Mouse (Mus musculus) limb, embryonic 10.5 days (tissue): ENCODE results near the gene Gpd2. TPM values are rescaled to one million over a fixed set of nuclear protein-coding genes. Genes with fewer than 3 reads are reported as not detected.

ENCODE experiments used
- DNase-seq: peaks from one replicate; pipeline ENCODE4 v3.0.0-alpha.2; 2017; ENCODE audit warnings: low spot score
- H3K27ac ChIP-seq: fragments of 300-500 bp; sonication (generic); 2 replicates; pipeline ENCODE4 v1.5.1; 2016; ENCODE audit warnings: mild to moderate bottlenecking
- H3K27me3 ChIP-seq: fragments of 300-500 bp; sonication (generic); 2 replicates; pipeline ENCODE4 v1.6.1; 2016; ENCODE audit warnings: low read depth, mild to moderate bottlenecking; ENCODE audit not compliant: poor library complexity, severe bottlenecking
- H3K36me3 ChIP-seq: fragments of 300-500 bp; sonication (generic); 2 replicates; pipeline ENCODE4 v1.6.1; 2016; ENCODE audit warnings: mild to moderate bottlenecking, moderate library complexity
- H3K4me1 ChIP-seq: fragments of 300-500 bp; sonication (generic); 2 replicates; pipeline ENCODE4 v1.6.1; 2016
- H3K4me3 ChIP-seq: fragments of 300-500 bp; sonication (generic); 2 replicates; pipeline ENCODE4 v1.5.1; 2016; ENCODE audit warnings: mild to moderate bottlenecking, moderate library complexity
- H3K9me3 ChIP-seq: fragments of 300-500 bp; sonication (generic); replicated peaks from 2 replicates; pipeline ENCODE4 v1.6.1; 2016; ENCODE audit warnings: mild to moderate bottlenecking
- WGBS: fragments of 180-500 bp; shearing (Covaris S2); methylation state at CpG from one replicate; pipeline ENCODE4 v1.1.7; 2016; 5-methylcytosine and 5-hydroxymethylcytosine counted together
- polyA plus RNA-seq: library from polyadenylated mRNA; unstranded; fragments of >200 nt; fragmentation: Nextera tagmentation; extraction: Ambion mirVana; gene quantifications from 2 replicates; pipeline ENCODE4 v1.2.1, GENCODE M21; 2016

Gene Gpd2
- polyA plus RNA-seq, 1 experiment from 2014 or later = 22.5 TPM

- WGBS = 72% methylated on average over 11 of the region's 11 CpGs
- Histone ChIP-seq H3K27me3 (no peaks in the 10 kb centered on the region), H3K27ac (no peak overlapping the region), H3K36me3 (no peaks in the 10 kb centered on the region), H3K4me1 (0 out of 2 replicates have a peak, but pooled peaks cover 3% of the 10 kb centered on the region), H3K4me3 (no peak overlapping the region), H3K9me3 (no peaks in the 10 kb centered on the region)
- DNase-seq = no peak
These were observed 17.8 kb downstream of the Gpd2 start for GRCm38 (mm10) chr2:57255153-57255670.

GRCm38 (mm10) chr2:57255836-57256235 is 18.4 kb downstream of the Gpd2 start:
- H3K9me3 ChIP-seq = no peaks in the 10 kb centered on the region
- 0 out of 2 replicates have a peak, but pooled peaks cover 3% of the 10 kb centered on the region for H3K4me1 ChIP-seq
- DNase-seq = no peak
- no peak overlapping the region for H3K4me3 ChIP-seq
- no peaks in the 10 kb centered on the region for H3K36me3 ChIP-seq
- H3K27ac ChIP-seq = no peak overlapping the region
- 64% methylated on average over 3 of the region's 3 CpGs for WGBS
- H3K27me3 ChIP-seq = no peaks in the 10 kb centered on the region

GRCm38 (mm10) chr2:57256459-57256858 is 19.0 kb downstream of the Gpd2 start:
- H3K27me3 ChIP-seq = no peaks in the 10 kb centered on the region
- H3K36me3 ChIP-seq = no peaks in the 10 kb centered on the region
- no peak for DNase-seq
- no peaks in the 10 kb centered on the region for H3K9me3 ChIP-seq
- no peak overlapping the region for H3K27ac ChIP-seq
- 31% methylated on average over 6 of the region's 6 CpGs for WGBS
- H3K4me3 ChIP-seq = no peak overlapping the region
- H3K4me1 ChIP-seq = 0 out of 2 replicates have a peak, but pooled peaks cover 3% of the 10 kb centered on the region

GRCm38 (mm10) chr2:57261286-57262077 is 24.0 kb downstream of the Gpd2 start:
- no peaks in the 10 kb centered on the region for H3K9me3 ChIP-seq
- 88% methylated on average over 8 of the region's 8 CpGs for WGBS

GRCm38 (mm10) chr2:57263431-57263830 is 26.0 kb downstream of the Gpd2 start:
- Histone ChIP-seq H3K4me1 (peaks cover 5% of the 10 kb centered on the region; the same call in 1 of the 2 replicates), H3K36me3 (no peaks in the 10 kb centered on the region), H3K27me3 (no peaks in the 10 kb centered on the region), H3K9me3 (no peaks in the 10 kb centered on the region), H3K4me3 (no peak overlapping the region), H3K27ac (no peak overlapping the region)
- WGBS = 93% methylated on average over 1 of the region's 1 CpGs
- no peak for DNase-seq

More at GRCm38 (mm10) chr2:57261286-57262077, 24.0 kb downstream of the Gpd2 start:
- Histone ChIP-seq H3K27ac (no peak overlapping the region), H3K4me1 (0 out of 2 replicates have a peak, but pooled peaks cover 1% of the 10 kb centered on the region), H3K27me3 (no peaks in the 10 kb centered on the region), H3K36me3 (no peaks in the 10 kb centered on the region), H3K4me3 (no peak overlapping the region)
- no peak for DNase-seq

GRCm38 (mm10) chr2:57264912-57265311 is 27.5 kb downstream of the Gpd2 start:
- H3K27me3 ChIP-seq = no peaks in the 10 kb centered on the region
- WGBS = 92% methylated on average over 7 of the region's 7 CpGs
- H3K27ac ChIP-seq = no peak overlapping the region
- H3K4me3 ChIP-seq = no peak overlapping the region
- H3K9me3 ChIP-seq = no peaks in the 10 kb centered on the region
- DNase-seq = no peak
- peaks cover 5% of the 10 kb centered on the region; the same call in 1 of the 2 replicates for H3K4me1 ChIP-seq
- no peaks in the 10 kb centered on the region for H3K36me3 ChIP-seq

GRCm38 (mm10) chr2:57266679-57267393 is 29.4 kb downstream of the Gpd2 start:
- peaks cover 5% of the 10 kb centered on the region; the same call in 1 of the 2 replicates for H3K4me1 ChIP-seq
- H3K4me3 ChIP-seq = no peak overlapping the region
- no peaks in the 10 kb centered on the region for H3K9me3 ChIP-seq
- no peaks in the 10 kb centered on the region for H3K27me3 ChIP-seq
- H3K27ac ChIP-seq = no peak overlapping the region
- no peaks in the 10 kb centered on the region; the same call in 1 of the 2 replicates for H3K36me3 ChIP-seq
- DNase-seq = no peak
- 91% methylated on average over 4 of the region's 4 CpGs for WGBS

DNA sequence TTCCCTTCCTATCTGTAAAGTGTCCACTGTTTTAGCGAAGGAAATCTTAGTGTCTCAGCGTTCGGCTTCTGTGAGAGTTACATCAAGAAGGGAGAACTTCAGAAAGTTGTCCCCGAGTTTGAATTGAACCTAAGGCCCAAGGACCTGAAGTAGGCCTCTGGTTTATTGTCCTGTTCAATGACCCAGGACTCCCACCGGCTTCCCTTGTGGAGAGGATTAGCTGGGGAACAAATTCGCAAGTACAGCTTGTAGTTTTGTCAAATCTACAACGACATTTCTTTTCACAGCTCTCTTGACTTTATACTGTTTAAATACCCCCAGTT is 29.9 kb downstream of the Gpd2 start:
- Histone ChIP-seq H3K9me3 (no peaks in the 10 kb centered on the region), H3K36me3 (no peaks in the 10 kb centered on the region; the same call in 1 of the 2 replicates), H3K27ac (no peak overlapping the region), H3K27me3 (no peaks in the 10 kb centered on the region), H3K4me1 (peaks cover 5% of the 10 kb centered on the region; the same call in 1 of the 2 replicates), H3K4me3 (no peak overlapping the region)
- DNase-seq = no peak
- 40% methylated on average over 7 of the region's 7 CpGs for WGBS

GRCm38 (mm10) chr2:57267896-57268295 is 30.5 kb downstream of the Gpd2 start:
- no peak overlapping the region for H3K4me3 ChIP-seq
- 76% methylated on average over 7 of the region's 7 CpGs for WGBS
- H3K4me1 ChIP-seq = peaks cover 5% of the 10 kb centered on the region; the same call in 1 of the 2 replicates
- no peaks in the 10 kb centered on the region for H3K27me3 ChIP-seq
- no peak for DNase-seq
- H3K9me3 ChIP-seq = no peaks in the 10 kb centered on the region
- H3K27ac ChIP-seq = no peak overlapping the region
- H3K36me3 ChIP-seq = no peaks in the 10 kb centered on the region; the same call in 1 of the 2 replicates

- WGBS = 89% methylated on average over 3 of the region's 3 CpGs
These were observed 31.4 kb downstream of the Gpd2 start for GRCm38 (mm10) chr2:57268839-57269238.

GRCm38 (mm10) chr2:57269690-57270435 is 32.4 kb downstream of the Gpd2 start:
- no peaks in the 10 kb centered on the region; the same call in 1 of the 2 replicates for H3K36me3 ChIP-seq
- H3K9me3 ChIP-seq = no peaks in the 10 kb centered on the region
- WGBS = 78% methylated on average over 13 of the region's 13 CpGs
- H3K27me3 ChIP-seq = no peaks in the 10 kb centered on the region
- H3K4me1 ChIP-seq = peaks cover 5% of the 10 kb centered on the region; the same call in 1 of the 2 replicates
- no peak overlapping the region for H3K27ac ChIP-seq
- no peak overlapping the region for H3K4me3 ChIP-seq
- no peak for DNase-seq

More at GRCm38 (mm10) chr2:57268839-57269238, 31.4 kb downstream of the Gpd2 start:
- Histone ChIP-seq H3K9me3 (no peaks in the 10 kb centered on the region), H3K27me3 (no peaks in the 10 kb centered on the region), H3K36me3 (no peaks in the 10 kb centered on the region; the same call in 1 of the 2 replicates), H3K4me1 (peaks cover 5% of the 10 kb centered on the region; the same call in 1 of the 2 replicates), H3K27ac (no peak overlapping the region), H3K4me3 (no peak overlapping the region)
- DNase-seq = no peak

GRCm38 (mm10) chr2:57280190-57280723 is 42.8 kb downstream of the Gpd2 start:
- Histone ChIP-seq H3K27ac (no peak overlapping the region), H3K9me3 (no peaks in the 10 kb centered on the region), H3K4me3 (no peak overlapping the region), H3K36me3 (0 out of 2 replicates have a peak, but pooled peaks cover 6% of the 10 kb centered on the region), H3K4me1 (no peaks in the 10 kb centered on the region), H3K27me3 (no peaks in the 10 kb centered on the region)
- WGBS = 84% methylated on average over 10 of the region's 10 CpGs
- DNase-seq = no peak
